Mouse (Mus musculus) lung, postnatal 0 days (tissue): ENCODE measurements around the gene Cog4.
"Not testable (repeated sequence)": the region's sequence is repeated elsewhere in the genome, so short reads cannot be mapped to it uniquely, and the experiment has no call there.

ENCODE experiments used
- CTCF ChIP-seq: IDR thresholded peaks from 2 replicates; pipeline ENCODE4 v1.5.1; 2016; ENCODE audit warnings: antibody characterized with exemption, mild to moderate bottlenecking
- EP300 ChIP-seq: IDR thresholded peaks from 2 replicates; pipeline ENCODE4 v1.6.1; 2016; ENCODE audit warnings: antibody characterized with exemption, mild to moderate bottlenecking, control low read depth

GRCm38 (mm10) chr8:110909850-110910249 lies 63.5 kb downstream of the Cog4 start:
- TF ChIP-seq CTCF, EP300: not testable (repeated sequence)
